Comparison of ENCODE assay signal across 7 mouse cellular contexts in genomic region chr12:56681096-56681811, GRCm38 (mm10). TPM values are rescaled to one million over a fixed set of nuclear protein-coding genes. Genes with fewer than 3 reads are reported as not detected.
DNase-seq lines count a peak whose midpoint lies in the region; ATAC-seq and TF ChIP-seq lines count a peak whose summit lies in the region.

No protein-coding gene starts in this region.

- no peak for DNase-seq in MEL (ENCODE audit: low read depth, low spot score)
- DNase-seq in hindbrain, embryonic 14.5 days (ENCODE audit: low spot score): peak; percentile 52
- no peak for DNase-seq in liver, embryonic 14.5 days (ENCODE audit: low read depth in 3 of 3, low spot score in 3 of 3)
- DNase-seq in retina, postnatal 1 day: peak; percentile 61
- no peak for DNase-seq in cerebellum, adult 9-11 months

- H3K4me3 ChIP-seq in MEL (ENCODE audit: control insufficient read depth in 1 of 2, insufficient read depth in 1 of 2, low read depth in 2 of 2, low read length in 2 of 2): no peak overlapping the region
- H3K4me3 ChIP-seq in cortical plate, adult 2 months (ENCODE audit: insufficient read depth, low read length): no peak overlapping the region
- peak overlapping the region; percentile 22 for H3K4me3 ChIP-seq in hindbrain, embryonic 14.5 days (replicated peaks; ENCODE audit: low read length)
- H3K4me3 ChIP-seq in liver, embryonic 14.5 days (ENCODE audit: insufficient read depth in 1 of 2, low read depth in 2 of 2, low read length in 2 of 2): no peak overlapping the region

- peak overlapping the region; percentile 53 for H3K4me2 ChIP-seq in hindbrain, embryonic 14.5 days (replicated peaks)
- peak overlapping the region; percentile 20; the same call in 1 of the 2 replicates for H3K4me2 ChIP-seq in liver, embryonic 14.5 days (ENCODE audit: low read depth)

- ATAC-seq in hindbrain, embryonic 14.5 days (ENCODE audit: low FRiP score): peak; percentile 66
- ATAC-seq in liver, embryonic 14.5 days (ENCODE audit: insufficient read depth): no peak
- no peak for ATAC-seq in cerebellum, adult (ENCODE audit: insufficient number of reproducible peaks, low FRiP score, low TSS enrichment)

- H3K9ac ChIP-seq in MEL (ENCODE audit: control insufficient read depth, low read depth, low read length, poor library complexity, severe bottlenecking): no peak overlapping the region
- no peak overlapping the region for H3K9ac ChIP-seq in hindbrain, embryonic 14.5 days
- H3K9ac ChIP-seq in liver, embryonic 14.5 days (replicated peaks): no peak overlapping the region

- H3K27me3 ChIP-seq in MEL (ENCODE audit: control insufficient read depth in 1 of 2, insufficient read depth in 2 of 2, low read length in 2 of 2): no peaks in the 10 kb centered on the region
- H3K27me3 ChIP-seq in hindbrain, embryonic 14.5 days (ENCODE audit: control insufficient read depth, insufficient read depth, low read length): peaks cover 90% of the 10 kb centered on the region
- H3K27me3 ChIP-seq in liver, embryonic 14.5 days (ENCODE audit: control insufficient read depth, insufficient read depth, low read length): peaks cover 66% of the 10 kb centered on the region

- H3K36me3 ChIP-seq in MEL (ENCODE audit: control insufficient read depth in 1 of 2, insufficient read depth in 2 of 2, low read length in 2 of 2): peaks cover 0 to 13% of the 10 kb centered on the region in 2 experiments; a peak in 2 of 4 replicates
- no peaks in the 10 kb centered on the region for H3K36me3 ChIP-seq in hindbrain, embryonic 14.5 days (replicated peaks; ENCODE audit: control insufficient read depth, insufficient read depth)
- no peaks in the 10 kb centered on the region for H3K36me3 ChIP-seq in liver, embryonic 14.5 days (replicated peaks; ENCODE audit: control insufficient read depth, insufficient read depth, low read depth)

- no peak for TF ChIP-seq POLR2A in MEL (IDR thresholded peaks at IDR 0.05; ENCODE audit: control insufficient read depth in 1 of 2, insufficient read depth in 1 of 2, low read depth in 1 of 2, low read length in 2 of 2, poor library complexity in 1 of 2)
- no peak for TF ChIP-seq POLR2A in cortical plate, adult 2 months (IDR thresholded peaks at IDR 0.05; ENCODE audit: extremely low read depth, insufficient read depth, low read length)

- H3K27ac ChIP-seq in MEL (ENCODE audit: control insufficient read depth, low read depth, low read length): no peak overlapping the region
- no peak overlapping the region for H3K27ac ChIP-seq in cortical plate, adult 2 months (ENCODE audit: insufficient read depth, low read length)
- no peak overlapping the region for H3K27ac ChIP-seq in hindbrain, embryonic 14.5 days
- no peak overlapping the region for H3K27ac ChIP-seq in liver, embryonic 14.5 days

- peak in 1 of 3 experiments; percentile 10; a peak in 1 of 6 replicates for TF ChIP-seq CTCF in MEL (IDR thresholded peaks at IDR 0.05 in 2 of 3, conservative IDR thresholded peaks at IDR 0.05 in 1 of 3; ENCODE audit: control insufficient read depth in 1 of 3, insufficient read depth in 1 of 3, low read depth in 2 of 3, low read length in 3 of 3, poor library complexity in 1 of 3, severe bottlenecking in 1 of 3)
- 0 out of 2 replicates have a peak, but pooled peaks have one; percentile 8 for TF ChIP-seq CTCF in cortical plate, adult 2 months (IDR thresholded peaks at IDR 0.05; ENCODE audit: extremely low read depth, insufficient read depth, low read length)
- peak; percentile 51 for TF ChIP-seq CTCF in liver, embryonic 14.5 days (IDR thresholded peaks at IDR 0.05; ENCODE audit: low read depth)

- no peaks in the 10 kb centered on the region for H3K79me2 ChIP-seq in MEL (ENCODE audit: control insufficient read depth, insufficient read depth, low read length, poor library complexity)

- H3K4me1 ChIP-seq in MEL (ENCODE audit: control insufficient read depth in 1 of 2, insufficient read depth in 2 of 2, low read length in 2 of 2): peaks cover 0 to 19% of the 10 kb centered on the region in 2 experiments; a peak in 3 of 4 replicates
- no peaks in the 10 kb centered on the region for H3K4me1 ChIP-seq in cortical plate, adult 2 months (ENCODE audit: control insufficient read depth, insufficient read depth, low read length)
- H3K4me1 ChIP-seq in hindbrain, embryonic 14.5 days (replicated peaks; ENCODE audit: control insufficient read depth, insufficient read depth, low read length): peaks cover 7% of the 10 kb centered on the region; the same call in 1 of the 2 replicates
- H3K4me1 ChIP-seq in liver, embryonic 14.5 days (replicated peaks; ENCODE audit: control insufficient read depth in 2 of 2, insufficient read depth in 2 of 2, low read length in 1 of 2): no peaks in the 10 kb centered on the region

- WGBS in hindbrain, embryonic 14.5 days: 1% methylated on average over 38 of the region's 38 CpGs
- WGBS in liver, embryonic 14.5 days (ENCODE audit: insufficient replicate concordance): 3% methylated on average over 38 of the region's 38 CpGs

- no peaks in the 10 kb centered on the region for H3K9me3 ChIP-seq in MEL (replicated peaks; ENCODE audit: insufficient read depth, low read length)
- no peaks in the 10 kb centered on the region for H3K9me3 ChIP-seq in hindbrain, embryonic 14.5 days (ENCODE audit: control insufficient read depth, low read length)
- no peaks in the 10 kb centered on the region for H3K9me3 ChIP-seq in liver, embryonic 14.5 days (ENCODE audit: control insufficient read depth, low read length)

- TF ChIP-seq EP300 in MEL (IDR thresholded peaks at IDR 0.05; ENCODE audit: low read depth in 1 of 2, low read length in 2 of 2): no peak
- TF ChIP-seq EP300 in liver, embryonic 14.5 days (IDR thresholded peaks at IDR 0.05; ENCODE audit: low read depth): no peak

- TF ChIP-seq RAD21 in MEL (IDR thresholded peaks at IDR 0.05; ENCODE audit: low read depth, low read length): no peak

TF ChIP-seq in MEL, 35 proteins besides CTCF, POLR2A, EP300 and RAD21:
- peak; percentile 15 for TF ChIP-seq SMC3 (IDR thresholded peaks at IDR 0.05; ENCODE audit: low read depth, low read length)
- TF ChIP-seq MYC (IDR thresholded peaks at IDR 0.05; ENCODE audit: low read depth, low read length): no peak

RNA-seq across cellular contexts. Expression of gene Pax9, which starts 10.3 kb away (rescaled TPM):
- total RNA-seq in MEL (2012; rRNA removed): 1.7 and 2.5 TPM in 2 replicates
- 1 to 10 TPM in 1 of 2 experiments, not detected in 1; 4.5 TPM for polyA plus RNA-seq in MEL (2012; ENCODE audit: insufficient read depth in 1 of 2, insufficient read length in 2 of 2, low read depth in 1 of 2, low replicate concordance in 2 of 2, missing spikeins in 1 of 2)
- polyA plus RNA-seq in cortical plate, adult 2 months (2012; rRNA removed): not detected in 2 replicates
- not detected in 2 replicates for polyA plus RNA-seq in hindbrain, embryonic 14.5 days (2014; fragmentation: Nextera tagmentation; extraction: Ambion mirVana)
- polyA plus RNA-seq in liver, embryonic 14.5 days (2012; rRNA removed): 0.01 and 0.04 TPM in 2 replicates
- 0.09 TPM in 2 replicates for polyA plus RNA-seq in liver, embryonic 14.5 days (2014; fragmentation: Nextera tagmentation; extraction: Ambion mirVana)

Comparison
In these comparisons a context has a peak if more than half of its experiments do, and no peak if none do; other contexts are left out.
1. DNase-seq: peak in hindbrain, embryonic 14.5 days (single experiment) and retina, postnatal 1 day (single experiment); none in MEL (single experiment), liver, embryonic 14.5 days (0 of 3) and cerebellum, adult 9-11 months (single experiment).